In genomic region chr1:161809428-161809827, GRCm38 (mm10) we compare ENCODE assay signal across 23 mouse cellular contexts. TPM values are rescaled to one million over a fixed set of nuclear protein-coding genes. Genes with fewer than 3 reads are reported as not detected.
DNase-seq lines count a peak whose midpoint lies in the region; ATAC-seq and TF ChIP-seq lines count a peak whose summit lies in the region.
"Had no signal": no experiment of that assay in that cellular context is flagged by ENCODE, and none has a peak within 500 bp of the region (broad histone marks: within the 10 kb centered on the region; RNA-seq: fewer than 3 reads in every experiment).

No protein-coding gene starts in this region.

- 59% methylated on average over 5 of the region's 5 CpGs for WGBS in spleen, adult 2 months
- WGBS in kidney, adult 2 months: 64% methylated on average over 5 of the region's 5 CpGs

- no peak overlapping the region for H3K4me3 ChIP-seq in spleen, adult 2 months (ENCODE audit: extremely low read depth, insufficient read depth, insufficient read length)
- H3K4me3 ChIP-seq in left cerebral cortex, adult 2 months: no peak overlapping the region
- H3K4me3 ChIP-seq in kidney, adult 2 months (ENCODE audit: insufficient read depth, low read depth, low read length): no peak overlapping the region
- H3K4me3 ChIP-seq: embryonic facial prominence, embryonic 10.5 days; heart, embryonic 15.5 days; hindbrain, embryonic 13.5 days had no signal

- H3K27me3 ChIP-seq in spleen, adult 2 months (ENCODE audit: control insufficient read depth, insufficient read depth, low read length): no peaks in the 10 kb centered on the region
- H3K27me3 ChIP-seq in kidney, adult 2 months (replicated peaks; ENCODE audit: control insufficient read depth, insufficient read depth, low read length): no peaks in the 10 kb centered on the region
- H3K27me3 ChIP-seq: heart, embryonic 15.5 days; hindbrain, embryonic 13.5 days had no signal

- H3K36me3 ChIP-seq in spleen, adult 2 months (ENCODE audit: control insufficient read depth, insufficient read depth, low read length): no peaks in the 10 kb centered on the region
- H3K36me3 ChIP-seq in kidney, adult 2 months (ENCODE audit: control insufficient read depth, insufficient read depth, low read length): no peaks in the 10 kb centered on the region
- H3K36me3 ChIP-seq: embryonic facial prominence, embryonic 10.5 days; heart, embryonic 15.5 days had no signal

- no peak for DNase-seq in spleen, adult 2 months (ENCODE audit: low read depth in 1 of 2, low spot score in 2 of 2)
- no peak for DNase-seq in spleen, adult 18-20 months
- peak; percentile 67 for DNase-seq in T-cell, adult 2 months (ENCODE audit: low spot score)
- DNase-seq in thymus, postnatal 4 days: peak; percentile 33
- DNase-seq in left cerebral cortex, adult 2 months (ENCODE audit: extremely low spot score in 1 of 2, low spot score in 2 of 2): no peak
- DNase-seq in kidney, adult 2 months: no peak
- DNase-seq: adrenal gland, postnatal 14 days; cerebellum, adult 18-20 months; cerebellum, postnatal 36 days; gastrocnemius, postnatal 25 days; kidney, postnatal 14 days; lung, embryonic 14.5 days; right cerebral cortex, adult 18-20 months had no signal

- no peak for TF ChIP-seq CTCF in spleen, adult 2 months (IDR thresholded peaks at IDR 0.05; ENCODE audit: extremely low read depth, insufficient read depth, insufficient read length, insufficient replicate concordance)
- no peak for TF ChIP-seq CTCF in left cerebral cortex, adult 2 months (IDR thresholded peaks at IDR 0.05)
- TF ChIP-seq CTCF in kidney, adult 2 months (conservative IDR thresholded peaks at IDR 0.05; ENCODE audit: insufficient read depth, insufficient read length, low read depth, low read length): no peak

- intact Hi-C loops in left cerebral cortex, adult 2 months (cut with DNase I): no loop called here

- ATAC-seq in megakaryocyte-erythroid progenitor cell, adult 5-6 weeks (replicated peaks; ENCODE audit: low FRiP score, low TSS enrichment, poor library complexity, severe bottlenecking): peak; percentile 32; the same call in 1 of the 2 replicates
- ATAC-seq: forebrain, embryonic 14.5 days; midbrain, embryonic 16.5 days had no signal

- peak overlapping the region; percentile 59 for H3K27ac ChIP-seq in spleen, adult 2 months (ENCODE audit: insufficient read depth, low read length)
- no peak overlapping the region for H3K27ac ChIP-seq in left cerebral cortex, adult 2 months
- H3K27ac ChIP-seq in kidney, adult 2 months (ENCODE audit: insufficient read depth, low read depth, low read length): no peak overlapping the region
- H3K27ac ChIP-seq: embryonic facial prominence, embryonic 10.5 days; heart, embryonic 15.5 days; hindbrain, embryonic 13.5 days; macrophage had no signal

- peaks cover 8% of the 10 kb centered on the region; the same call in 1 of the 2 replicates for H3K4me1 ChIP-seq in spleen, adult 2 months (ENCODE audit: control insufficient read depth, insufficient read depth, insufficient read length)
- H3K4me1 ChIP-seq in kidney, adult 2 months (ENCODE audit: control insufficient read depth, insufficient read depth, low read length): no peaks in the 10 kb centered on the region
- H3K4me1 ChIP-seq: embryonic facial prominence, embryonic 10.5 days; heart, embryonic 15.5 days; hindbrain, embryonic 13.5 days had no signal

- TF ChIP-seq POLR2A in spleen, adult 2 months (IDR thresholded peaks at IDR 0.05; ENCODE audit: low read depth, low read length): no peak
- TF ChIP-seq POLR2A in kidney, adult 2 months (IDR thresholded peaks at IDR 0.05; ENCODE audit: low read depth, low read length): no peak

RNA-seq across cellular contexts. Expression of gene Fasl, which starts 21.1 kb away (rescaled TPM):
- polyA plus RNA-seq in spleen, adult 2 months (2012; rRNA removed): 1.1 and 1.2 TPM in 2 replicates
- not detected in 2 replicates for total RNA-seq in megakaryocyte-erythroid progenitor cell, adult 5-6 weeks (2014; fragmentation: Nextera tagmentation)
- 3.2 TPM in 1 of 2 replicates, not detected in the other for total RNA-seq in megakaryocyte-erythroid progenitor cell, adult 5-6 weeks (2017)
- under 1 TPM; 0.18 to 0.23 TPM for total RNA-seq in left cerebral cortex, adult 2 months (2021)
- polyA plus RNA-seq in kidney, adult 2 months (2012; rRNA removed): 0.04 and 0.16 TPM in 2 replicates
- total RNA-seq: adrenal gland, postnatal 14 days; gastrocnemius, postnatal 25 days; left cerebral cortex, postnatal 25 days had no signal
- polyA plus RNA-seq: embryonic facial prominence, embryonic 10.5 days; intestine, postnatal 0 days; lung, embryonic 14.5 days; macrophage; stomach, embryonic 16.5 days had no signal

Comparison
In these comparisons a context has a peak if more than half of its experiments do, and no peak if none do; other contexts are left out.
1. DNase-seq: peak in T-cell, adult 2 months (single experiment) and thymus, postnatal 4 days (single experiment); none in spleen, adult 2 months (0 of 2), spleen, adult 18-20 months (0 of 2), left cerebral cortex, adult 2 months (0 of 2) and kidney, adult 2 months (single experiment).